Mouse (Mus musculus) heart, postnatal 25 days (tissue): ENCODE data around the gene Asb10. TPM values are rescaled to one million over a fixed set of nuclear protein-coding genes. Genes with fewer than 3 reads are reported as not detected.
"Not testable (repeated sequence)": the region's sequence is repeated elsewhere in the genome, so short reads cannot be mapped to it uniquely, and the experiment has no call there.

Source experiments
- DNase-seq: peaks from one replicate; pipeline ENCODE4 v3.0.0; 2022; ENCODE audit warnings: low spot score
- intact Hi-C: fragments of 180-260 bp; cut with DNase I; formaldehyde crosslinking; loops from one replicate; pipeline ENCODE4 v1.15.1; 2025
- total RNA-seq, 2 experiments: library from RNA; stranded (reverse); gene quantifications; 2 replicates each; pipeline ENCODE4 v1.2.3; 2021

The Asb10 gene
- total RNA-seq = 10 to 100 TPM; 85.1 to 85.9 TPM

GRCm38 (mm10) chr5:24540387-24541143 lies at the start of gene Asb10:
Gene Asb10, minus strand, starts transcription at chr5:24540978.
- peak; percentile 55 for DNase-seq
- intact Hi-C loops = no loop called here

GRCm38 (mm10) chr5:24589511-24590500 lies 49.0 kb upstream of the Asb10 start:
- intact Hi-C loops = no loop called here

GRCm38 (mm10) chr5:24587200-24587577 lies 46.4 kb upstream of the Asb10 start:
- DNase-seq = no peak
- intact Hi-C loops = no loop called here

More at GRCm38 (mm10) chr5:24589511-24590500, 49.0 kb upstream of the Asb10 start:
- DNase-seq = no peak

GRCm38 (mm10) chr5:24586547-24587199 lies 45.9 kb upstream of the Asb10 start, which contains the start of gene Chpf2:
Gene Chpf2, plus strand, starts transcription at chr5:24586741.
- peak; percentile 64 for DNase-seq
- intact Hi-C loops = no loop called here

GRCm38 (mm10) chr5:24586106-24586505 lies 45.3 kb upstream of the Asb10 start:
- intact Hi-C loops = no loop called here
- DNase-seq = no peak

- no peak for DNase-seq
- intact Hi-C loops = loop anchor here (5.0 kb wide), 2 partner anchors 46 to 126 kb away; partner anchors contain the start of gene Agap3
These were observed 37.6 kb upstream of the Asb10 start for GRCm38 (mm10) chr5:24578109-24578963.

- intact Hi-C loops = loop anchor here (5.0 kb wide), 2 partner anchors 45 to 125 kb away; partner anchors contain the start of gene Agap3
- DNase-seq = peak; percentile 100
These were observed 36.6 kb upstream of the Asb10 start, which contains the start of gene Abcf2 for GRCm38 (mm10) chr5:24577183-24577929. Gene Abcf2, minus strand, starts transcription at chr5:24577467.

- intact Hi-C loops = loop anchor here (5.0 kb wide), 2 partner anchors 44 to 124 kb away; partner anchors contain the start of gene Agap3
These were observed 36.0 kb upstream of the Asb10 start for GRCm38 (mm10) chr5:24576801-24577182.

GRCm38 (mm10) chr5:24575948-24576347 lies 35.2 kb upstream of the Asb10 start:
- intact Hi-C loops = loop anchor here (5.0 kb wide), 2 partner anchors 44 to 124 kb away; partner anchors contain the start of gene Agap3

More at GRCm38 (mm10) chr5:24576801-24577182, 36.0 kb upstream of the Asb10 start:
- no peak for DNase-seq

GRCm38 (mm10) chr5:24556709-24557108 lies 15.9 kb upstream of the Asb10 start, which contains the start of gene 4931409K22Rik:
Gene 4931409K22Rik, minus strand, starts transcription at chr5:24556809.
- DNase-seq = no peak
- intact Hi-C loops = no loop called here

More at GRCm38 (mm10) chr5:24575948-24576347, 35.2 kb upstream of the Asb10 start:
- DNase-seq = no peak

GRCm38 (mm10) chr5:24555335-24555734 lies 14.6 kb upstream of the Asb10 start:
- DNase-seq, intact Hi-C loops: not testable (repeated sequence)

GRCm38 (mm10) chr5:24553621-24554244 lies 13.0 kb upstream of the Asb10 start:
- intact Hi-C loops = no loop called here
- DNase-seq = no peak

- intact Hi-C loops = no loop called here
- no peak for DNase-seq
These were observed 10.5 kb upstream of the Asb10 start for GRCm38 (mm10) chr5:24551317-24551688.

- DNase-seq = no peak
- intact Hi-C loops = no loop called here
These were observed 10.0 kb upstream of the Asb10 start for GRCm38 (mm10) chr5:24550598-24551316.

GRCm38 (mm10) chr5:24542643-24543042 lies 1.9 kb upstream of the Asb10 start:
- intact Hi-C loops = no loop called here
- DNase-seq = no peak

GRCm38 (mm10) chr5:24541144-24541569 lies 379 bp upstream of the Asb10 start:
- DNase-seq = no peak
- intact Hi-C loops = no loop called here
